Mouse (Mus musculus) splenic B cell, adult 2 months (primary cell): ENCODE measurements around the gene Vmn1r125.
"Not testable (repeated sequence)": the region's sequence is repeated elsewhere in the genome, so short reads cannot be mapped to it uniquely, and the experiment has no call there.

Experiments used
- DNase-seq: peaks from one replicate; pipeline ENCODE4 v3.0.0-alpha.2; 2011; ENCODE audit warnings: low read depth, low spot score
- H3K27me3 ChIP-seq: 2 replicates; pipeline ENCODE4 v1.6.1; 2012; ENCODE audit warnings: mild to moderate bottlenecking, low read length, moderate library complexity, mixed read lengths; ENCODE audit not compliant: control insufficient read depth, poor library complexity, insufficient read depth, severe bottlenecking
- H3K36me3 ChIP-seq: 2 replicates; pipeline ENCODE4 v1.6.1; 2012; ENCODE audit warnings: mild to moderate bottlenecking, low read length, moderate library complexity, mixed read lengths; ENCODE audit not compliant: control insufficient read depth, poor library complexity, insufficient read depth, severe bottlenecking

The Vmn1r125 gene

GRCm38 (mm10) chr7:21271879-21272278 lies at the start of gene Vmn1r125:
Vmn1r125 (plus strand) TSS chr7:21272179.
- not testable (repeated sequence) for DNase-seq, H3K36me3 ChIP-seq, H3K27me3 ChIP-seq

GRCm38 (mm10) chr7:21260517-21260916 lies 11.5 kb upstream of the Vmn1r125 start, which contains the start of gene Vmn1r124:
Vmn1r124 (minus strand) TSS chr7:21260617.
- DNase-seq, H3K36me3 ChIP-seq, H3K27me3 ChIP-seq: not testable (repeated sequence)

GRCm38 (mm10) chr7:21301367-21301766 lies 29.4 kb downstream of the Vmn1r125 start, which contains the start of gene Vmn1r126:
Vmn1r126 (minus strand) TSS chr7:21301467.
- not testable (repeated sequence) for DNase-seq, H3K27me3 ChIP-seq, H3K36me3 ChIP-seq

GRCm38 (mm10) chr7:21319761-21320160 lies 47.8 kb downstream of the Vmn1r125 start, which contains the start of gene Vmn1r127:
Vmn1r127 (minus strand) TSS chr7:21319861.
- DNase-seq, H3K27me3 ChIP-seq, H3K36me3 ChIP-seq: not testable (repeated sequence)
